In the genomic region with DNA sequence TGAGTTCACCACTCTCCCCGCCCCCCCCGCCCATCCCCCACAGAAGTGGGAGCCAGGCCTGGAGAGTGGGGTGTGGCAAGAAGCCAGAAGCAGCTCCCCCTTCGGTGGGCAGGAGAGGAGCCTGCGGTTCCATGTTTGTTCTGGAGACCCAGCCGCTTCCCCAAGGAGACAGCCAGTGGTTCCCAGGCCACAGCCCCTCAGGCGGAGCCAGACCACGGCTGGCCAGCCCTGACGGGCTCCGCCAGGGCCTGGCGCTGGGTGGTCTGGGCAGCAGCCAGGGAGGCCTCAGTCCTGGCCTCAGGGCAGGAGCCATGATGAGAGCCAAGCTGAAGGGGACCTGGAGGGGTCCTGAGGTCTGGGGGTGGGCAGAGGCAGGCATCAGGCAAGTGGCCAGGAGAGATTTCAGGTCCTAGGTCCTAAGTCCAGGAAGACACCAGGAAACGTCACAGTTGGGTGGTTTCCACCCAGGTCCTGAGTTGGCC, we compare ENCODE assay signal across 15 mouse cellular contexts. TPM values are rescaled to one million over a fixed set of nuclear protein-coding genes. Genes with fewer than 3 reads are reported as not detected.
DNase-seq lines count a peak whose midpoint lies in the region; ATAC-seq lines count a peak whose summit lies in the region.
"Had no signal": no experiment of that assay in that cellular context is flagged by ENCODE, and none has a peak within 500 bp of the region (broad histone marks: within the 10 kb centered on the region; RNA-seq: fewer than 3 reads in every experiment).

No protein-coding gene starts in this region.

- H3K9me3 ChIP-seq in forebrain, embryonic 10.5 days: no peaks in the 10 kb centered on the region
- H3K9me3 ChIP-seq in forebrain, embryonic 15.5 days: no peaks in the 10 kb centered on the region
- H3K9me3 ChIP-seq: limb, embryonic 12.5 days; neural tube, embryonic 12.5 days had no signal

- WGBS in forebrain, embryonic 10.5 days: 61% methylated on average over 11 of the region's 11 CpGs
- whole genome bisulfite sequencing in forebrain, embryonic 15.5 days: 42% methylated on average over 11 of the region's 11 CpGs

- no peaks in the 10 kb centered on the region for H3K36me3 ChIP-seq in forebrain, embryonic 10.5 days (replicated peaks)
- no peaks in the 10 kb centered on the region for H3K36me3 ChIP-seq in forebrain, embryonic 15.5 days
- H3K36me3 ChIP-seq: limb, embryonic 12.5 days; neural tube, embryonic 12.5 days had no signal

- H3K9ac ChIP-seq in forebrain, embryonic 15.5 days (replicated peaks): no peak overlapping the region
- H3K9ac ChIP-seq: limb, embryonic 12.5 days; neural tube, embryonic 12.5 days had no signal

- peaks cover 14% of the 10 kb centered on the region for H3K27me3 ChIP-seq in forebrain, embryonic 10.5 days (ENCODE audit: poor library complexity, severe bottlenecking)
- H3K27me3 ChIP-seq in forebrain, embryonic 15.5 days: no peaks in the 10 kb centered on the region
- H3K27me3 ChIP-seq: neural tube, embryonic 12.5 days had no signal

- peaks cover 34% of the 10 kb centered on the region for H3K4me1 ChIP-seq in forebrain, embryonic 10.5 days
- peaks cover 11% of the 10 kb centered on the region for H3K4me1 ChIP-seq in forebrain, embryonic 15.5 days

- H3K27ac ChIP-seq in forebrain, embryonic 10.5 days: peak overlapping the region; percentile 76
- H3K27ac ChIP-seq in forebrain, embryonic 15.5 days (replicated peaks): no peak overlapping the region
- H3K27ac ChIP-seq: layer of hippocampus, adult 2 months; limb, embryonic 12.5 days; neural tube, embryonic 12.5 days had no signal

- H3K4me2 ChIP-seq in forebrain, embryonic 15.5 days (replicated peaks): no peak overlapping the region
- H3K4me2 ChIP-seq: limb, embryonic 12.5 days; neural tube, embryonic 12.5 days had no signal

- H3K4me3 ChIP-seq in forebrain, embryonic 10.5 days: no peak overlapping the region
- H3K4me3 ChIP-seq in forebrain, embryonic 15.5 days: no peak overlapping the region
- H3K4me3 ChIP-seq: layer of hippocampus, adult 2 months; limb, embryonic 12.5 days; neural tube, embryonic 12.5 days had no signal

- no peak for ATAC-seq in forebrain, embryonic 15.5 days (replicated peaks)
- no peak for ATAC-seq in frontal cortex, adult (ENCODE audit: low TSS enrichment)

- no peak for DNase-seq in forebrain, embryonic 10.5 days (ENCODE audit: extremely low spot score, low spot score)
- DNase-seq in retina, postnatal 1 day: peak; percentile 55
- DNase-seq in retina, embryonic 14.5 days (ENCODE audit: low spot score): no peak
- DNase-seq in kidney, adult 8-10 months: peak; percentile 83
- no peak for DNase-seq in right cerebral cortex, postnatal 4 days
- DNase-seq in ovary, adult 18-20 months (ENCODE audit: low spot score): no peak
- DNase-seq: B cell, adult 2 months; lung, adult 18-20 months; midbrain, embryonic 14.5 days; thymus, postnatal 36 days had no signal

RNA-seq across cellular contexts. Expression of gene Alpl, which starts 59.9 kb away (rescaled TPM):
- polyA plus RNA-seq in forebrain, embryonic 10.5 days (2016; fragmentation: Nextera tagmentation; extraction: Ambion mirVana): 20.3 and 20.7 TPM in 2 replicates
- polyA plus RNA-seq in forebrain, embryonic 15.5 days (2015; fragmentation: Nextera tagmentation; extraction: Ambion mirVana): 6.5 and 8.1 TPM in 2 replicates

Comparison
In these comparisons a context has a peak if more than half of its experiments do, and no peak if none do; other contexts are left out.
1. DNase-seq: peak in retina, postnatal 1 day (single experiment) and kidney, adult 8-10 months (2 of 2); none in forebrain, embryonic 10.5 days (single experiment), retina, embryonic 14.5 days (single experiment), right cerebral cortex, postnatal 4 days (single experiment) and ovary, adult 18-20 months (single experiment).